Mouse (Mus musculus) lung, adult 2 months (tissue): Measurements from ENCODE around the gene Sel1l3.

Experiments
- CTCF ChIP-seq: fragments of 200-500 bp; IDR thresholded peaks from 2 replicates; pipeline ENCODE4 v1.5.1; 2011; ENCODE audit warnings: mild to moderate bottlenecking, low read length, control low read depth; ENCODE audit not compliant: insufficient read depth
- POLR2A ChIP-seq: fragments of 200-500 bp; IDR thresholded peaks from 2 replicates; pipeline ENCODE4 v1.6.1; 2011; ENCODE audit warnings: low read depth, mild to moderate bottlenecking, control low read depth, low read length, borderline replicate concordance; ENCODE audit errors: extremely low read depth

DNA sequence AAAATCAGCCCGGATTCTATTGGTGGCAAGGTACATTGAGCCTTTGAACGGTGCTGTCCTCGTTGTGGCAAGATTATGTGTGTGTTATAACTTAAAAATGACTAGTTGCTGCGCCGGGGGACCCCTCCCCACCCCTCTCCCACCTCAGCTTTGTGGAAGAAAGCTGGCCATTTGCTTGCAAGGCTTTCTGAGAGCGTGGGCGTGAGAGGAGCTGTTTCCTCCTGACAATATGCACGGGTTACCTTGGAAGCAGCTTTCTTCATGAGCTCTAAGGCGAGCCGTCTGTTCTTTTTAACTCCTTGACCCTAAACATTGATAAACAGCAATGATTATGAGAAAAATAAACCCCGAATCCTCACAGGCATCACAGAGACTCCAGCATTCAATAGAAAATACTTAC, 74.2 kb downstream of the Sel1l3 start:
- TF ChIP-seq CTCF (no peak), POLR2A (no peak)
